Mouse (Mus musculus): ENCODE data around the gene Fam189b. TPM values are rescaled to one million over a fixed set of nuclear protein-coding genes. Genes with fewer than 3 reads are reported as not detected.

Fam189b gene
- polyA plus RNA-seq (2014; fragmentation: Nextera tagmentation; extraction: Ambion mirVana): 12.7 and 13.5 TPM in 2 replicates

DNA sequence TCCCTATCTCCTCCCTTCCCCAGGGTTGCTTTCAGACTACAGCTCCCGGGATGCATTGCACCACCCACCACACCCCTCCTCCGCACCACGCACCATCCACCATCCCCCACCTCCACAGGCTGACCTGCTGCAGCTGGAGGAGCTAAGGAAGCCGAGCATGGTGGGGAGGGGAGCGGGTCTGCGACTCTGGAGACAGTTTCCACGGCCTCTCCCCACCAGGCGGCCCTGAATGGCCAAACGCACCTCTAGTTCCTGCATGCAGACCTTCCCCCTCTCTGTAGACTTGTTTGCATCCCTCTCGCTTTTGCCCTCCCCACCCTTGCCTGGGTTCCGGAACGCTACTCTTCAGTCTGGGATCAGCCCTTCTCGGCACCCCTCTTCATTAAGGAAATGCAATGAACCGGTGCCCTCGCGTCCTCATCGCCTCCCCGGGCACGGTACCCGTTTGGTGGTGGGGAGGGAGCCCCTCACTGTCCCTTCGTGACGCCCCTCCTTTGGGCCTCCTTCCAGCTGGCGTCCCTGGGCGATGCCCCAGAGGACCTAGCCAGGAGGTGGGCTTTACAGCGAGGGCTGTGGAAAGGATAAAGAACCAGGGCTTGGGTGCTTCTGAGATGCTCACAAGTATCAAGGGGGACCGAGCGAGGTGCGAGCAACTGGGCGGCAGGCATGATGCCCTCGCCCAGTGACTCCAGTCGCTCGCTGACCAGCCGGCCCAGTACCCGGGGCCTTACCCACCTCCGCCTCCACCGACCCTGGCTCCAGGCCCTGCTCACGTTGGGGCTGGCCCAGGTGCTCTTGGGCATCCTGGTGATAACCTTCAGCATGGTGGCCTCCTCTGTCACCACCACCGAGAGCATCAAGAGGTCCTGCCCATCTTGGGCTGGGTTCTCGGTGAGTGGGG, at the start of gene Fam189b:
Fam189b (plus strand) TSS at position 86 of the 901 bp plus-strand sequence.
- peaks cover 41% of the 10 kb centered on the region for H3K4me1 ChIP-seq (replicated peaks; ENCODE audit: control insufficient read depth, insufficient read depth, low read length)
- H3K4me2 ChIP-seq: peak within 1 kb of the TSS; percentile 97
- WGBS: 19% methylated on average over 39 of the region's 39 CpGs
- DNase-seq (ENCODE audit: low spot score) (peak; percentile 85), ATAC-seq (replicated peaks; ENCODE audit: low FRiP score) (peak; percentile 93)
- H3K36me3 ChIP-seq (ENCODE audit: control insufficient read depth, insufficient read depth, low read length): peaks cover 31% of the 10 kb centered on the region
- H3K27ac ChIP-seq (ENCODE audit: low read depth, low read length): peak within 1 kb of the TSS; percentile 60
- no peaks in the 10 kb centered on the region for H3K27me3 ChIP-seq (replicated peaks; ENCODE audit: control insufficient read depth, insufficient read depth, low read length)
- peak within 1 kb of the TSS; percentile 58 for H3K4me3 ChIP-seq (ENCODE audit: low read depth, low read length)
- peak within 1 kb of the TSS; percentile 73 for H3K9ac ChIP-seq (ENCODE audit: low read depth, low read length)
- H3K9me3 ChIP-seq (ENCODE audit: control insufficient read depth, low read length): no peaks in the 10 kb centered on the region

DNA sequence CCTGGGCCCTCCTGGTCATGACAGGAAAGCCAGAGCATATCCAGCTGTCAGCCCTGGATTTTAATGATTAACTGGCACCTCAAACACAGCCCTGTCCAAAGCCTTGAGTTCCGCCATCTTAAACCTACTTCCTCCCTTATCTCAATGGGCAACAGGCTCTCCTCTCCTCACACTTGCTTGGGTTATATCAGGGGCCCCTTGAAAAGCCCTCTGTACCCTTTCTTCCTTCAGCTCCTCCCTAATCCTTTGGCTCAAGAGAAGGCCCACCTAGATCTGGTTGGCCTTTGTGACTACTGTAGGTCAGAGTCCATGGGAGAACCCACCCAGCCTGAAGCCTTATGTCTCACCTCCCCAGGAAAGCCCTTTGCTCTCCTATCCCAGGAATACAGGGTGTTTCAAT, 49.2 kb upstream of the Fam189b start:
- peak overlapping the region; percentile 98 for H3K27ac ChIP-seq (ENCODE audit: low read depth, low read length)
- peak overlapping the region; percentile 69 for H3K9ac ChIP-seq (ENCODE audit: low read depth, low read length)
- DNase-seq (ENCODE audit: low spot score) (no peak), ATAC-seq (replicated peaks; ENCODE audit: low FRiP score) (peak; percentile 8; the same call in 1 of the 2 replicates)
- no peaks in the 10 kb centered on the region for H3K9me3 ChIP-seq (ENCODE audit: control insufficient read depth, low read length)
- peak overlapping the region; percentile 10; the same call in 1 of the 2 replicates for H3K4me3 ChIP-seq (ENCODE audit: low read depth, low read length)
- peak overlapping the region; percentile 70 for H3K4me2 ChIP-seq
- H3K36me3 ChIP-seq (ENCODE audit: control insufficient read depth, insufficient read depth, low read length): no peaks in the 10 kb centered on the region
- H3K27me3 ChIP-seq (replicated peaks; ENCODE audit: control insufficient read depth, insufficient read depth, low read length): no peaks in the 10 kb centered on the region
- peaks cover 43% of the 10 kb centered on the region for H3K4me1 ChIP-seq (replicated peaks; ENCODE audit: control insufficient read depth, insufficient read depth, low read length)
- 38% methylated on average over 1 of the region's 1 CpGs for WGBS

DNA sequence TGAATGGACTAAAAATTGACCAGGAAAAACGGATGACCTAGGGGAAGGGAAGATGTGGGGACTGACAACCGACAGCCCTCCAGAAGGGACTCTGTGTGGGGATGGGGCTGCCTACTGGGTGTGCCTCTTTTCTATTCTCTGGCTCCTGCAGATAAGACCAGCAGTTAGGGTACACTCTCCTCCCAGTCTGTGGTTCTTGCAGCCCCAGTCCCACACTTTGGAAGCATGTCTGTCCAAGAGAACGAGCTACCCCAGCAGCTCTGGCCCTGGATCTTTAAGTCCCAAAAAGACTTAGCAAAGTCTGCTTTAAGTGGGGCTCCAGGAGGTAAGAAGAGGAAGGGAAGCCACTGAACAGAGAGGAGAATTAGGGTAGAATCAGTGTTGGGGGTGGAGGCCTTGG, 47.0 kb upstream of the Fam189b start, which contains the start of gene Pklr:
Pklr (plus strand) TSS at position 185 of the 400 bp plus-strand sequence.
- peak; percentile 74 for ATAC-seq (replicated peaks; ENCODE audit: low FRiP score)
- Histone ChIP-seq H3K27ac (ENCODE audit: low read depth, low read length) (peak within 1 kb of the TSS; percentile 98), H3K4me1 (replicated peaks; ENCODE audit: control insufficient read depth, insufficient read depth, low read length) (peaks cover 37% of the 10 kb centered on the region), H3K4me3 (ENCODE audit: low read depth, low read length) (peak within 1 kb of the TSS; percentile 64), H3K27me3 (replicated peaks; ENCODE audit: control insufficient read depth, insufficient read depth, low read length) (no peaks in the 10 kb centered on the region), H3K9ac (ENCODE audit: low read depth, low read length) (peak within 1 kb of the TSS; percentile 84), H3K4me2 (peak within 1 kb of the TSS; percentile 71), H3K9me3 (ENCODE audit: control insufficient read depth, low read length) (no peaks in the 10 kb centered on the region), H3K36me3 (ENCODE audit: control insufficient read depth, insufficient read depth, low read length) (peaks cover 3% of the 10 kb centered on the region; the same call in 1 of the 2 replicates)
- 35% methylated on average over 3 of the region's 3 CpGs for WGBS
- DNase-seq (ENCODE audit: low spot score): no peak

DNA sequence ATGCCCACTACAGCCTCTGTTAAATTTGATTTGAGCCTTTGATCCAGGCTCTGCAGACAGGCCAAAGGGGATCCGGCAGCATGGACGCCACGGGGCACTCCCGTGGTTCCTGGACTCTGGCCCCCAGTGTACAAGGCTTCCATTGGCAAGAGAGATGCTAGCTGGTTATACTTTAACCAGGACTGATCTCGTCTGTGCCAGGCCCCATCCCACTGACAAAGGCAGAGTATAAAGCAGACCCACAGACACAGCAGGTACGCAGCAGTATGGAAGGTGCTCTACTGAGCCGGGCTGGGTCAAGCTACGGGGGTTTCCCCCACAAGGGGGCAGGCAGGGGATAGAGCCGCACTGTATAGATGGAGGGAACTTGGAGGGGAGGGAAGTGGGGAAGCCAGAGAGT, 46.6 kb upstream of the Fam189b start:
- ATAC-seq (replicated peaks; ENCODE audit: low FRiP score): peak; percentile 52
- H3K36me3 ChIP-seq (ENCODE audit: control insufficient read depth, insufficient read depth, low read length): peaks cover 3% of the 10 kb centered on the region; the same call in 1 of the 2 replicates
- peak overlapping the region; percentile 71 for H3K4me2 ChIP-seq
- peak overlapping the region; percentile 84 for H3K9ac ChIP-seq (ENCODE audit: low read depth, low read length)
- WGBS: 24% methylated on average over 9 of the region's 9 CpGs
- DNase-seq (ENCODE audit: low spot score): peak; percentile 61
- no peaks in the 10 kb centered on the region for H3K9me3 ChIP-seq (ENCODE audit: control insufficient read depth, low read length)
- H3K27me3 ChIP-seq (replicated peaks; ENCODE audit: control insufficient read depth, insufficient read depth, low read length): no peaks in the 10 kb centered on the region
- peak overlapping the region; percentile 98 for H3K27ac ChIP-seq (ENCODE audit: low read depth, low read length)
- H3K4me1 ChIP-seq (replicated peaks; ENCODE audit: control insufficient read depth, insufficient read depth, low read length): peaks cover 37% of the 10 kb centered on the region
- H3K4me3 ChIP-seq (ENCODE audit: low read depth, low read length): peak overlapping the region; percentile 64

DNA sequence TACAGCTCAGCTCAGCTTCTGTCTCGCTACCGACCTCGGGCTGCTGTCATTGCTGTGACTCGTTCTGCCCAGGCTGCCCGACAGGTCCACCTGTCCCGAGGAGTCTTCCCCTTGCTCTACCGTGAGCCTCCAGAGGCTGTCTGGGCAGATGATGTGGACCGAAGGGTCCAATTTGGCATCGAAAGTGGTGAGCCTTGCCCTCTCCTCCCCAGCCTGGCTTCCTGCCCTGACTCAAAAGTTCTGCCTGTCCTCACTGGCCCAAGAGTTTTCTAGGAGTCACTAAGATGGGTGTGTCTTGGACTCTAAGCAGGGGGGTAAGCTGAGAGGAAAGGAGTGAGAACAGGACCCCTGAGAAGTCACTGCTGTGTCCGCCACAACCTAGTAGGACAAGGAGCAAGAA, 38.1 kb upstream of the Fam189b start:
- DNase-seq (ENCODE audit: low spot score) (no peak), ATAC-seq (replicated peaks; ENCODE audit: low FRiP score) (no peak)
- H3K4me2 ChIP-seq: no peak overlapping the region
- H3K36me3 ChIP-seq (ENCODE audit: control insufficient read depth, insufficient read depth, low read length): peaks cover 23% of the 10 kb centered on the region
- no peak overlapping the region for H3K27ac ChIP-seq (ENCODE audit: low read depth, low read length)
- H3K9ac ChIP-seq (ENCODE audit: low read depth, low read length): no peak overlapping the region
- H3K4me3 ChIP-seq (ENCODE audit: low read depth, low read length): no peak overlapping the region
- 81% methylated on average over 10 of the region's 10 CpGs for WGBS
- no peaks in the 10 kb centered on the region for H3K9me3 ChIP-seq (ENCODE audit: control insufficient read depth, low read length)
- H3K4me1 ChIP-seq (replicated peaks; ENCODE audit: control insufficient read depth, insufficient read depth, low read length): peaks cover 17% of the 10 kb centered on the region; the same call in 1 of the 2 replicates
- peaks cover 15% of the 10 kb centered on the region for H3K27me3 ChIP-seq (replicated peaks; ENCODE audit: control insufficient read depth, insufficient read depth, low read length)

DNA sequence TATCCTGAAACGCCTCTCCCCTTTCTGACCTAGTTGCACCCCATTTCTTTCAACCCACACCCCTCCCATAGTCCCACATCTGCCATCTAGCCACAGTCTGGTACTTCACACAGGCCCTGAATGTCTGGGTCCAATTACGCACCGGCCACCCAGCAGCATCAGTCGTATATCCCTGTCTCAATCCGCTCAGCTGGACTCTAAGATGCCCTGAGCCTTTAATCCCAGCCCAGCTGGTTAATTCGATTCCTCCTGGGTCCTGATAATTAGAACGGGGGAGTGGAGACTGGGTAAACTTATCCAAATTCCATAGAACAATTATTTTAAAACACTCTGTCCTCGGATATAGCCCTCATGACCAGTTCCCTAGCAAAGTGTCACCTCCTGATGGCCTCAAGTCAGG, 37.4 kb upstream of the Fam189b start:
- Histone ChIP-seq H3K9ac (ENCODE audit: low read depth, low read length) (no peak overlapping the region), H3K4me2 (no peak overlapping the region), H3K27me3 (replicated peaks; ENCODE audit: control insufficient read depth, insufficient read depth, low read length) (peaks cover 21% of the 10 kb centered on the region), H3K4me1 (replicated peaks; ENCODE audit: control insufficient read depth, insufficient read depth, low read length) (peaks cover 17% of the 10 kb centered on the region; the same call in 1 of the 2 replicates), H3K9me3 (ENCODE audit: control insufficient read depth, low read length) (no peaks in the 10 kb centered on the region), H3K27ac (ENCODE audit: low read depth, low read length) (no peak overlapping the region), H3K4me3 (ENCODE audit: low read depth, low read length) (no peak overlapping the region), H3K36me3 (ENCODE audit: control insufficient read depth, insufficient read depth, low read length) (peaks cover 23% of the 10 kb centered on the region)
- DNase-seq (ENCODE audit: low spot score) (no peak), ATAC-seq (replicated peaks; ENCODE audit: low FRiP score) (no peak)
- WGBS: 72% methylated on average over 8 of the region's 8 CpGs

DNA sequence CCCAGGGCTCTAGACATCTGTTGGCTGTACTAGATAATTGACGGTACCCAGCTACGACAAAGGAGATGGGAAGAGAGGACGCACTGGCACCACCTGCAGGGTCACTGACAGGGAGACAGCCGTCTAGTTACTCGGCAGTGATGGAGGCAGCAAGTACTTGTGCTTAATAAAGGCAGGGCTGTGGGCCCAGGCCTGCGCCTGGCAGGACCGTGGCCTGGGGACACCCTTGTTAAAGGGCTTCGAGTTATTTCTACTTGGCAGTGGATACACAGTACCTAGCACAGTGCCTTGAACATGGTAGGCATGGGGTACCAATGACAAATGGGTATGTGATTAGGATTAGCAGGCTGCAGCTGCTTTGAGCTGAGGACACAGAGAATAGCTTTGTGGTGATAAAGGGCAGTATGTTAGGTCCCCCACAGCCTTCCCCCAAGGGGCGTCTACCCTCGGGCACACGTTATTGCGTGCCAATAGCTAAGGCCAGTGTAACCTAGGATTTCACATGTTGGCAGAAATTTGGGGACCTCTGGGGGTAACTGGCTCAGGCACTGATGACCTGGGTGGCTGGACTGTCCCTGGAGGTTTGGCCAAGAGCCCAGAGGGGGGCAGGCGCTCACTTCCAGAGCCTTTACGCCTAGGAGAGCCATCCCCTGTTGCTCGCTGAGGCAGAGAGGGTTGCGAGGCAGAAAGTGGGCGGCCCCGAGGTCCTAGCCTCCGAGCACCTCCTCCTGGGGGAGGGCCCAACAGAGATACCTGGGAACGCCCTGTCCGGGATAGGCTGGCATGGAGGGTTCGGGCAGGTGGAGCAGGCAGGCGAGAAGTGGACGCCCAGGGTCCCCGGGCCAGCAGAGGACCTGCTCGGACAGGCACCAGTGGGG, 35.6 kb upstream of the Fam189b start:
- Histone ChIP-seq H3K4me2 (peak overlapping the region; percentile 72), H3K27ac (ENCODE audit: low read depth, low read length) (peak overlapping the region; percentile 73), H3K4me1 (replicated peaks; ENCODE audit: control insufficient read depth, insufficient read depth, low read length) (peaks cover 22% of the 10 kb centered on the region; the same call in 1 of the 2 replicates), H3K36me3 (ENCODE audit: control insufficient read depth, insufficient read depth, low read length) (peaks cover 18% of the 10 kb centered on the region), H3K4me3 (ENCODE audit: low read depth, low read length) (peak overlapping the region; percentile 32), H3K9me3 (ENCODE audit: control insufficient read depth, low read length) (no peaks in the 10 kb centered on the region), H3K9ac (ENCODE audit: low read depth, low read length) (peak overlapping the region; percentile 61), H3K27me3 (replicated peaks; ENCODE audit: control insufficient read depth, insufficient read depth, low read length) (peaks cover 26% of the 10 kb centered on the region)
- peak; percentile 82 for DNase-seq (ENCODE audit: low spot score)
- 22% methylated on average over 26 of the region's 26 CpGs for WGBS
- ATAC-seq (replicated peaks; ENCODE audit: low FRiP score): peak; percentile 89

DNA sequence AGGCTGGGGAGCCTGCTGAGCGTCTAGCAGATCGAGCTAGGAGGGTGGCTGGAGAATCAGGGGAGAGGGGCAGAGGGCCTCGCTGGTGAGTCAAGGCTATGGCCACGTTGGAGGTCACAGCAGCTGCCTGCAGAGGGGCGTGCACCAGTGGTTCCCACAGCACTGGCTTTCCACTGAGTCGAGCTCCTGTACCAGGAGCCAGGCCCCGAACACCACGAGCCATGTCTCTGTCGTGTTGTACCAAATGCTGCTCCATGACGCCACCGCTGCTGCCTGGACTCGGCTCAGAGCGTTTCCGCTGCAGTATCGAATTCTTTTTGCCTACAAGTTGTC, 35.0 kb upstream of the Fam189b start:
- no peak for DNase-seq (ENCODE audit: low spot score)
- H3K27me3 ChIP-seq (replicated peaks; ENCODE audit: control insufficient read depth, insufficient read depth, low read length): peaks cover 26% of the 10 kb centered on the region
- WGBS: 9% methylated on average over 15 of the region's 15 CpGs
- peak overlapping the region; percentile 73 for H3K27ac ChIP-seq (ENCODE audit: low read depth, low read length)
- no peaks in the 10 kb centered on the region for H3K9me3 ChIP-seq (ENCODE audit: control insufficient read depth, low read length)
- ATAC-seq (replicated peaks; ENCODE audit: low FRiP score): peak; percentile 49
- peaks cover 23% of the 10 kb centered on the region; the same call in 1 of the 2 replicates for H3K4me1 ChIP-seq (replicated peaks; ENCODE audit: control insufficient read depth, insufficient read depth, low read length)
- peaks cover 15% of the 10 kb centered on the region for H3K36me3 ChIP-seq (ENCODE audit: control insufficient read depth, insufficient read depth, low read length)
- H3K4me3 ChIP-seq (ENCODE audit: low read depth, low read length): peak overlapping the region; percentile 32
- H3K9ac ChIP-seq (ENCODE audit: low read depth, low read length): peak overlapping the region; percentile 61
- H3K4me2 ChIP-seq: peak overlapping the region; percentile 72

Measured in liver, embryonic 11.5 days (tissue).